ENCODE assay signal across 19 mouse cellular contexts in the genomic region with DNA sequence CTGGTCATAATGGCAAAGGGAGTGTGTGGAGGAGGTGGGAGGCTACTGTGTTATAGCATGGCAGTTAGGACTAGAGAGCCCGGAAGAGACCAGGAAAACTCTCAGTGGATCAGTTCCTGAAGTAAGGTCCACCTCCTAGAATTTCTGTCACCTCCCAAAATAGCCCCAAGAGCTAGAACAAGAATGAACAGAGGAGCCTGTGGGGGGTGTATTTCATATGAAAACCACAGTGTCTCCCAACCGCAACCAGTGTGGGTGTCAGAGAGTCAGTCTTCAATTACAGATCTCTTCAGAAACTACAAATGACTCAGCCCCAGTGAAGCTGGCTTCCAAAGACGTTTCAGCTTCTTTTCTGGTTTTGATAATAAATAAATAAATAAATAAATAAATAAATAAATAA. TPM values are rescaled to one million over a fixed set of nuclear protein-coding genes. Genes with fewer than 3 reads are reported as not detected.
A peak's percentile ranks its signal among the peaks of the same experiment; 100 is the strongest.
DNase-seq lines count a peak whose midpoint lies in the region; ATAC-seq and TF ChIP-seq lines count a peak whose summit lies in the region.
"Had no signal": no experiment of that assay in that cellular context is flagged by ENCODE, and none has a peak within 500 bp of the region (broad histone marks: within the 10 kb centered on the region; RNA-seq: fewer than 3 reads in every experiment).

No protein-coding gene starts in this region.

- H3K36me3 ChIP-seq in heart, postnatal 0 days (replicated peaks; ENCODE audit: control insufficient read depth, insufficient read depth, low read length): no peaks in the 10 kb centered on the region
- H3K36me3 ChIP-seq in liver, embryonic 12.5 days: no peaks in the 10 kb centered on the region
- H3K36me3 ChIP-seq: hindbrain, embryonic 15.5 days; midbrain, embryonic 10.5 days had no signal

- DNase-seq in heart, postnatal 0 days (ENCODE audit: low spot score): no peak
- DNase-seq in heart, adult 9 months (ENCODE audit: low spot score in 2 of 2): no peak
- DNase-seq in CD4-positive, CD25-positive, alpha-beta regulatory T cell, adult 2 months (ENCODE audit: low read depth, low spot score): peak; percentile 51
- DNase-seq in natural killer cell, adult 2 months (ENCODE audit: low spot score in 2 of 2): peak; percentile 16 to 26
- no peak for DNase-seq in embryo, embryonic 10.5 days (ENCODE audit: low spot score)
- DNase-seq: adrenal gland, adult 8-10 months; cerebellum, adult 9-10 months; embryo, embryonic 11 days; kidney, adult 8-10 months; layer of hippocampus, postnatal 36 days; right cerebral cortex, postnatal 14 days had no signal

- no peak for ATAC-seq in heart, postnatal 0 days (ENCODE audit: insufficient read depth, low read depth)
- ATAC-seq in activated CD4-positive, CD25-positive, alpha-beta regulatory T cell, adult 4 months: peak; percentile 63
- no peak for ATAC-seq in liver, embryonic 12.5 days
- ATAC-seq: forebrain, embryonic 16.5 days; lung, postnatal 0 days had no signal

- 38% methylated on average over 3 of the region's 3 CpGs for WGBS in heart, postnatal 0 days
- WGBS in liver, embryonic 12.5 days (ENCODE audit: insufficient replicate concordance): 50% methylated on average over 3 of the region's 3 CpGs

- H3K4me3 ChIP-seq in heart, postnatal 0 days (ENCODE audit: low read depth, low read length): no peak overlapping the region
- no peak overlapping the region for H3K4me3 ChIP-seq in liver, embryonic 12.5 days
- H3K4me3 ChIP-seq: erythroblast, embryonic 14.5 days; hindbrain, embryonic 15.5 days; midbrain, embryonic 10.5 days had no signal

- no peak overlapping the region for H3K9ac ChIP-seq in heart, postnatal 0 days (replicated peaks; ENCODE audit: low read depth, low read length)
- no peak overlapping the region for H3K9ac ChIP-seq in liver, embryonic 12.5 days
- H3K9ac ChIP-seq: hindbrain, embryonic 15.5 days had no signal

- TF ChIP-seq EP300 in heart, postnatal 0 days (IDR thresholded peaks at IDR 0.05; ENCODE audit: low read depth): no peak

- H3K9me3 ChIP-seq in heart, postnatal 0 days (replicated peaks; ENCODE audit: control insufficient read depth, low read length): no peaks in the 10 kb centered on the region
- no peaks in the 10 kb centered on the region for H3K9me3 ChIP-seq in liver, embryonic 12.5 days (replicated peaks)
- H3K9me3 ChIP-seq: hindbrain, embryonic 15.5 days; midbrain, embryonic 10.5 days had no signal

- H3K27ac ChIP-seq in heart, postnatal 0 days (ENCODE audit: low read depth): peak overlapping the region; percentile 9; the same call in 1 of the 2 replicates
- H3K27ac ChIP-seq in liver, embryonic 12.5 days: no peak overlapping the region
- H3K27ac ChIP-seq: hindbrain, embryonic 15.5 days; midbrain, embryonic 10.5 days had no signal

- TF ChIP-seq CTCF in heart, postnatal 0 days (IDR thresholded peaks at IDR 0.05; ENCODE audit: low read depth): no peak

- no peak overlapping the region for H3K4me2 ChIP-seq in heart, postnatal 0 days (ENCODE audit: low read depth, low read length)
- H3K4me2 ChIP-seq in liver, embryonic 12.5 days: no peak overlapping the region
- H3K4me2 ChIP-seq: hindbrain, embryonic 15.5 days; liver, embryonic 11.5 days had no signal

- peaks cover 26% of the 10 kb centered on the region for H3K4me1 ChIP-seq in heart, postnatal 0 days (ENCODE audit: control insufficient read depth, insufficient read depth)
- H3K4me1 ChIP-seq in liver, embryonic 12.5 days: peaks cover 7% of the 10 kb centered on the region; the same call in 1 of the 2 replicates
- H3K4me1 ChIP-seq: hindbrain, embryonic 15.5 days; midbrain, embryonic 10.5 days had no signal

- no peaks in the 10 kb centered on the region for H3K27me3 ChIP-seq in heart, postnatal 0 days (ENCODE audit: control insufficient read depth, insufficient read depth, low read length)
- no peaks in the 10 kb centered on the region for H3K27me3 ChIP-seq in liver, embryonic 12.5 days (replicated peaks)
- H3K27me3 ChIP-seq: hindbrain, embryonic 15.5 days had no signal

RNA-seq across cellular contexts. Expression of a gene that starts 32.4 kb away (rescaled TPM):
- 17.2 and 39.6 TPM in 2 replicates for total RNA-seq in heart, postnatal 0 days (2014; rRNA removed; ENCODE audit: low replicate concordance)
- polyA plus RNA-seq in heart, postnatal 0 days (2015; fragmentation: Nextera tagmentation; extraction: Ambion mirVana): 10.3 and 11.1 TPM in 2 replicates
- polyA plus RNA-seq in activated CD4-positive, CD25-positive, alpha-beta regulatory T cell, adult 4 months (2017; shearing (Covaris generic)): 10 to 100 TPM; 19.2 to 28.0 TPM
- polyA plus RNA-seq in liver, embryonic 12.5 days (2016; fragmentation: Nextera tagmentation; extraction: Ambion mirVana): 4.7 and 5.1 TPM in 2 replicates
- polyA plus RNA-seq: erythroblast, embryonic 14.5 days had no signal

Comparison
In these comparisons a context has a peak if more than half of its experiments do, and no peak if none do; other contexts are left out.
1. DNase-seq: peak in CD4-positive, CD25-positive, alpha-beta regulatory T cell, adult 2 months (single experiment) and natural killer cell, adult 2 months (2 of 2); none in heart, postnatal 0 days (single experiment), heart, adult 9 months (0 of 2) and embryo, embryonic 10.5 days (single experiment).